Mouse (Mus musculus) spleen, postnatal 4 days (tissue): ENCODE data around the gene Plac8.

Experiments used
- DNase-seq, 2 experiments: peaks; one replicate each; pipeline ENCODE4 v3.0.0; 2022; ENCODE audit warnings: low spot score in 2 of 2

Plac8 gene

GRCm38 (mm10) chr5:100581622-100582434 is 9.8 kb upstream of the Plac8 start:
- no peak for DNase-seq

GRCm38 (mm10) chr5:100578863-100579411 is 6.9 kb upstream of the Plac8 start:
- DNase-seq: no peak

- DNase-seq: no peak
Measured at GRCm38 (mm10) chr5:100574771-100575170, 2.7 kb upstream of the Plac8 start.

GRCm38 (mm10) chr5:100573256-100573655 is 1.2 kb upstream of the Plac8 start:
- DNase-seq: no peak

GRCm38 (mm10) chr5:100570716-100571115 is 1.3 kb downstream of the Plac8 start:
- DNase-seq: no peak

- no peak for DNase-seq
Measured at GRCm38 (mm10) chr5:100569997-100570595, 1.9 kb downstream of the Plac8 start.

- peak; percentile 50 to 75 for DNase-seq
Measured at GRCm38 (mm10) chr5:100569250-100569934, 2.7 kb downstream of the Plac8 start.

GRCm38 (mm10) chr5:100568802-100569201 is 3.2 kb downstream of the Plac8 start:
- no peak for DNase-seq

- DNase-seq: no peak
Measured at GRCm38 (mm10) chr5:100568177-100568576, 3.9 kb downstream of the Plac8 start.

- no peak for DNase-seq
Measured at GRCm38 (mm10) chr5:100567258-100568032, 4.6 kb downstream of the Plac8 start.

- no peak for DNase-seq
Measured at GRCm38 (mm10) chr5:100566798-100567197, 5.2 kb downstream of the Plac8 start.

- DNase-seq: no peak
Measured at GRCm38 (mm10) chr5:100562702-100563101, 9.3 kb downstream of the Plac8 start.

GRCm38 (mm10) chr5:100559357-100559756 is 12.7 kb downstream of the Plac8 start:
- no peak for DNase-seq

- DNase-seq: no peak
Measured at GRCm38 (mm10) chr5:100558783-100559182, 13.3 kb downstream of the Plac8 start.

GRCm38 (mm10) chr5:100557537-100557936 is 14.5 kb downstream of the Plac8 start:
- DNase-seq: no peak

- DNase-seq: no peak
Measured at GRCm38 (mm10) chr5:100557019-100557418, 15.0 kb downstream of the Plac8 start.

GRCm38 (mm10) chr5:100553426-100553825 is 18.6 kb downstream of the Plac8 start:
- no peak for DNase-seq

GRCm38 (mm10) chr5:100551952-100552351 is 20.1 kb downstream of the Plac8 start:
- no peak for DNase-seq

GRCm38 (mm10) chr5:100550151-100550550 is 21.9 kb downstream of the Plac8 start:
- no peak for DNase-seq

- no peak for DNase-seq
Measured at GRCm38 (mm10) chr5:100549311-100549710, 22.7 kb downstream of the Plac8 start.

- no peak for DNase-seq
Measured at GRCm38 (mm10) chr5:100548236-100548635, 23.8 kb downstream of the Plac8 start.
